In genomic region chr12:112623742-112624141, GRCm38 (mm10) we compare ENCODE assay signal across 10 mouse cellular contexts. TPM values are rescaled to one million over a fixed set of nuclear protein-coding genes. Genes with fewer than 3 reads are reported as not detected.
A peak's percentile ranks its signal among the peaks of the same experiment; 100 is the strongest.
DNase-seq lines count a peak whose midpoint lies in the region; ATAC-seq and TF ChIP-seq lines count a peak whose summit lies in the region.
"Had no signal": no experiment of that assay in that cellular context is flagged by ENCODE, and none has a peak within 500 bp of the region (broad histone marks: within the 10 kb centered on the region; RNA-seq: fewer than 3 reads in every experiment).

No protein-coding gene starts in this region.

- H3K27ac ChIP-seq in bone marrow, adult 2 months (ENCODE audit: control insufficient read depth, insufficient read depth, low read depth, low read length, poor library complexity), result no peak overlapping the region
- H3K27ac ChIP-seq in hindbrain, postnatal 0 days, result no peak overlapping the region
- H3K27ac ChIP-seq: hindbrain, embryonic 15.5 days had no signal

- H3K27me3 ChIP-seq in hindbrain, postnatal 0 days (ENCODE audit: insufficient read depth, low read length), result no peaks in the 10 kb centered on the region
- H3K27me3 ChIP-seq: Patski had no signal

- TF ChIP-seq CTCF in bone marrow, adult 2 months (IDR thresholded peaks at IDR 0.05; ENCODE audit: control insufficient read depth, insufficient read depth, low read length), result peak; percentile 89
- TF ChIP-seq CTCF in hindbrain, postnatal 0 days (IDR thresholded peaks at IDR 0.05; ENCODE audit: low read depth), result peak; percentile 92
- peak; percentile 90 for TF ChIP-seq CTCF in lung, adult 2 months (IDR thresholded peaks at IDR 0.05; ENCODE audit: insufficient read depth, low read length)

- no peaks in the 10 kb centered on the region for H3K36me3 ChIP-seq in hindbrain, postnatal 0 days (ENCODE audit: insufficient read depth, low read length)
- H3K36me3 ChIP-seq: hindbrain, embryonic 15.5 days had no signal

- no peak overlapping the region for H3K4me2 ChIP-seq in hindbrain, postnatal 0 days (ENCODE audit: low read depth, low read length)
- H3K4me2 ChIP-seq: hindbrain, embryonic 15.5 days had no signal

- WGBS in bone marrow, adult 2 months, result 13% methylated on average over 2 of the region's 2 CpGs
- 18% methylated on average over 2 of the region's 2 CpGs for WGBS in hindbrain, postnatal 0 days
- WGBS in lung, adult 2 months, result 29% methylated on average over 2 of the region's 2 CpGs

- H3K9ac ChIP-seq in hindbrain, postnatal 0 days (replicated peaks; ENCODE audit: low read length), result no peak overlapping the region
- H3K9ac ChIP-seq: hindbrain, embryonic 15.5 days had no signal

- no peak overlapping the region for H3K4me3 ChIP-seq in bone marrow, adult 2 months (replicated peaks; ENCODE audit: control insufficient read depth, low read depth, low read length)
- H3K4me3 ChIP-seq in hindbrain, postnatal 0 days (ENCODE audit: low read length), result no peak overlapping the region
- H3K4me3 ChIP-seq in lung, adult 2 months (replicated peaks; ENCODE audit: extremely low read depth, low read depth, low read length), result no peak overlapping the region
- H3K4me3 ChIP-seq: hindbrain, embryonic 15.5 days had no signal

- H3K9me3 ChIP-seq in hindbrain, postnatal 0 days (ENCODE audit: low read length), result no peaks in the 10 kb centered on the region
- H3K9me3 ChIP-seq: hindbrain, embryonic 15.5 days had no signal

- DNase-seq in frontal cortex, postnatal 14 days (ENCODE audit: low spot score in 2 of 2), result no peak
- peak; percentile 69 for DNase-seq in A20 (ENCODE audit: low read depth, low spot score)
- peak; percentile 79 for DNase-seq in hindbrain, postnatal 0 days (ENCODE audit: low spot score)
- peak; percentile 64 for DNase-seq in lung, adult 2 months
- peak; percentile 73 for DNase-seq in right cerebral cortex, postnatal 4 days

- peaks cover 21% of the 10 kb centered on the region; the same call in 1 of the 2 replicates for H3K4me1 ChIP-seq in bone marrow, adult 2 months (ENCODE audit: control insufficient read depth, insufficient read depth, low read length)
- peaks cover 8% of the 10 kb centered on the region for H3K4me1 ChIP-seq in hindbrain, postnatal 0 days (ENCODE audit: insufficient read depth, low read length)
- peaks cover 19% of the 10 kb centered on the region; the same call in 1 of the 2 replicates for H3K4me1 ChIP-seq in lung, adult 2 months (ENCODE audit: control insufficient read depth, insufficient read depth, low read length)

- ATAC-seq in frontal cortex, adult (ENCODE audit: low TSS enrichment), result peak; percentile 35
- peak; percentile 51; the same call in 1 of the 2 replicates for ATAC-seq in erythroblast, adult 5-6 weeks (replicated peaks; ENCODE audit: low FRiP score, poor library complexity, severe bottlenecking)
- ATAC-seq in hindbrain, postnatal 0 days, result peak; percentile 33; the same call in 1 of the 2 replicates
- ATAC-seq: Patski had no signal

- TF ChIP-seq POLR2A in bone marrow, adult 2 months (IDR thresholded peaks at IDR 0.05; ENCODE audit: borderline replicate concordance, control insufficient read depth, low read depth, low read length), result no peak
- no peak for TF ChIP-seq POLR2A in lung, adult 2 months (IDR thresholded peaks at IDR 0.05; ENCODE audit: borderline replicate concordance, extremely low read depth, low read depth, low read length)

RNA-seq across cellular contexts. Expression of gene Adssl1, which starts 3.9 kb away (rescaled TPM):
- 21.0 and 44.8 TPM in 2 replicates for polyA plus RNA-seq in bone marrow, adult 2 months (2011; ENCODE audit: insufficient read depth, insufficient read length, low replicate concordance, missing spikeins)
- 20.5 and 32.3 TPM in 2 replicates for total RNA-seq in erythroblast, adult 5-6 weeks (2015; ENCODE audit: low replicate concordance)
- 23.8 and 24.4 TPM in 2 replicates for total RNA-seq in erythroblast, adult 5-6 weeks (2017; ENCODE audit: low replicate concordance)
- total RNA-seq in hindbrain, postnatal 0 days (2014; rRNA removed), result 2.6 and 7.5 TPM in 2 replicates
- polyA plus RNA-seq in hindbrain, postnatal 0 days (2015; fragmentation: Nextera tagmentation; extraction: Ambion mirVana), result 8.4 and 9.2 TPM in 2 replicates
- polyA plus RNA-seq in lung, adult 2 months (2012; rRNA removed), result 33.3 and 39.0 TPM in 2 replicates

RNA-seq across cellular contexts. Expression of gene Siva1, which starts 20.7 kb away (rescaled TPM):
- 47.7 and 81.1 TPM in 2 replicates for polyA plus RNA-seq in bone marrow, adult 2 months (2011; ENCODE audit: insufficient read depth, insufficient read length, low replicate concordance, missing spikeins)
- 45.0 and 45.4 TPM in 2 replicates for total RNA-seq in erythroblast, adult 5-6 weeks (2015; ENCODE audit: low replicate concordance)
- 65.9 and 114 TPM in 2 replicates for total RNA-seq in erythroblast, adult 5-6 weeks (2017; ENCODE audit: low replicate concordance)
- total RNA-seq in hindbrain, postnatal 0 days (2014; rRNA removed), result 24.1 and 34.8 TPM in 2 replicates
- polyA plus RNA-seq in hindbrain, postnatal 0 days (2015; fragmentation: Nextera tagmentation; extraction: Ambion mirVana), result 59.3 and 62.2 TPM in 2 replicates
- polyA plus RNA-seq in lung, adult 2 months (2012; rRNA removed), result 58.6 and 66.5 TPM in 2 replicates

RNA-seq across cellular contexts. Expression of gene Inf2, which starts 35.2 kb away (rescaled TPM):
- polyA plus RNA-seq in bone marrow, adult 2 months (2011; ENCODE audit: insufficient read depth, insufficient read length, low replicate concordance, missing spikeins), result 40.0 and 82.8 TPM in 2 replicates
- total RNA-seq in erythroblast, adult 5-6 weeks (2015; ENCODE audit: low replicate concordance), result 3.1 and 4.6 TPM in 2 replicates
- total RNA-seq in erythroblast, adult 5-6 weeks (2017; ENCODE audit: low replicate concordance), result 0.94 and 3.5 TPM in 2 replicates
- 5.9 and 6.3 TPM in 2 replicates for total RNA-seq in hindbrain, postnatal 0 days (2014; rRNA removed)
- polyA plus RNA-seq in hindbrain, postnatal 0 days (2015; fragmentation: Nextera tagmentation; extraction: Ambion mirVana), result 0.96 and 1.4 TPM in 2 replicates
- 28.0 and 33.6 TPM in 2 replicates for polyA plus RNA-seq in lung, adult 2 months (2012; rRNA removed)

RNA-seq across cellular contexts. Expression of gene Akt1, which starts 50.9 kb away (rescaled TPM):
- 39.8 and 56.1 TPM in 2 replicates for polyA plus RNA-seq in bone marrow, adult 2 months (2011; ENCODE audit: insufficient read depth, insufficient read length, low replicate concordance, missing spikeins)
- 20.9 and 30.7 TPM in 2 replicates for total RNA-seq in erythroblast, adult 5-6 weeks (2015; ENCODE audit: low replicate concordance)
- total RNA-seq in erythroblast, adult 5-6 weeks (2017; ENCODE audit: low replicate concordance), result 25.1 and 26.3 TPM in 2 replicates
- 179 and 197 TPM in 2 replicates for total RNA-seq in hindbrain, postnatal 0 days (2014; rRNA removed)
- 90.8 and 97.4 TPM in 2 replicates for polyA plus RNA-seq in hindbrain, postnatal 0 days (2015; fragmentation: Nextera tagmentation; extraction: Ambion mirVana)
- 166 and 187 TPM in 2 replicates for polyA plus RNA-seq in lung, adult 2 months (2012; rRNA removed)

RNA-seq across cellular contexts. Expression of gene Zbtb42, which starts 54.9 kb away (rescaled TPM):
- polyA plus RNA-seq in bone marrow, adult 2 months (2011; ENCODE audit: insufficient read depth, insufficient read length, low replicate concordance, missing spikeins), result 2.6 and 5.1 TPM in 2 replicates
- 2.3 TPM in 1 of 2 replicates, not detected in the other for total RNA-seq in erythroblast, adult 5-6 weeks (2015; ENCODE audit: low replicate concordance)
- 0.42 and 1.2 TPM in 2 replicates for total RNA-seq in erythroblast, adult 5-6 weeks (2017; ENCODE audit: low replicate concordance)
- 3.3 and 12.1 TPM in 2 replicates for total RNA-seq in hindbrain, postnatal 0 days (2014; rRNA removed)
- polyA plus RNA-seq in hindbrain, postnatal 0 days (2015; fragmentation: Nextera tagmentation; extraction: Ambion mirVana), result 2.2 and 3.7 TPM in 2 replicates
- 40.9 and 51.2 TPM in 2 replicates for polyA plus RNA-seq in lung, adult 2 months (2012; rRNA removed)

Comparison
In these comparisons a context has a peak if more than half of its experiments do, and no peak if none do; other contexts are left out.
1. DNase-seq: peak in A20 (single experiment), hindbrain, postnatal 0 days (single experiment), lung, adult 2 months (single experiment) and right cerebral cortex, postnatal 4 days (single experiment); none in frontal cortex, postnatal 14 days (0 of 2).
2. RNA of gene Inf2, which starts 35.2 kb away (polyA plus RNA-seq): 40.0 to 82.8 TPM in bone marrow, adult 2 months and 28.0 to 33.6 TPM in lung, adult 2 months; 0.96 to 1.4 TPM in hindbrain, postnatal 0 days; every median in the first group is over 10 times any median in the second.
3. Peak in every context shown above with its lines, with median percentiles within 50 percentile points of each other: ATAC-seq and CTCF ChIP-seq.